Comparison of ENCODE assay signal across 19 mouse cellular contexts in the genomic region with DNA sequence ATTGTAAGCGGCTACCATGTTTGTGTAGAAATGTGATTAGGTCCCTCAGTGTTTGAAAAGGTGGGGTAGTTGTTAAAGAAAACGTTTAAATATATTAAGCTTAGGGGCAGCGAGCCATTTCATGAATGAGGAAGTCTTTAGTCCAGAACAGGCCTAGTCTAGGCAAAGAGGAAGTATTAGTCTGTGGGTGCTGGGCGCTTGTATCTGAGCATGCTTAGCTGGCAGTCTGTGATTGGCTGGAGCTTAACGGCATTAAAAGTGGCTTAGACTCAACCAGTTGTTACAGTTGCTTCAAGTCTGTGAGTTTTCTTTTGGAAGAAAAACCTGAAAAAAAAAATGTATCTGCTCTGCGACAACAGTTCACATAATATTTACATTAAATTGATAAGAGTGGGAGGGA.
DNase-seq lines count a peak whose midpoint lies in the region; ATAC-seq and TF ChIP-seq lines count a peak whose summit lies in the region.
"Had no signal": no experiment of that assay in that cellular context is flagged by ENCODE, and none has a peak within 500 bp of the region (broad histone marks: within the 10 kb centered on the region; RNA-seq: fewer than 3 reads in every experiment).

No protein-coding gene starts in this region.

- no peak overlapping the region for H3K4me2 ChIP-seq in heart, embryonic 11.5 days
- H3K4me2 ChIP-seq in liver, embryonic 11.5 days = no peak overlapping the region
- H3K4me2 ChIP-seq in intestine, embryonic 16.5 days (ENCODE audit: low read depth, low read length) = no peak overlapping the region
- H3K4me2 ChIP-seq: embryonic facial prominence, embryonic 13.5 days; hindbrain, embryonic 15.5 days; midbrain, embryonic 13.5 days had no signal

- intact Hi-C loops in left cerebral cortex, adult 2 months (cut with DNase I) = loop anchor here (5.0 kb wide), 1 partner anchor 593 kb away; no protein-coding TSS in a partner anchor

- 0 out of 2 replicates have a peak, but pooled peaks cover 8% of the 10 kb centered on the region for H3K4me1 ChIP-seq in heart, embryonic 11.5 days (ENCODE audit: control insufficient read depth, insufficient read depth, low read length)
- H3K4me1 ChIP-seq in liver, adult 2 months (ENCODE audit: control insufficient read depth, insufficient read depth, low read length) = no peaks in the 10 kb centered on the region
- H3K4me1 ChIP-seq in liver, embryonic 11.5 days (replicated peaks; ENCODE audit: control insufficient read depth, insufficient read depth, low read length) = no peaks in the 10 kb centered on the region
- H3K4me1 ChIP-seq in intestine, embryonic 16.5 days (ENCODE audit: control insufficient read depth, insufficient read depth, low read length) = no peaks in the 10 kb centered on the region
- H3K4me1 ChIP-seq: hindbrain, embryonic 15.5 days; midbrain, embryonic 13.5 days had no signal

- H3K27me3 ChIP-seq in heart, embryonic 11.5 days (ENCODE audit: control insufficient read depth, insufficient read depth, low read length) = no peaks in the 10 kb centered on the region
- no peaks in the 10 kb centered on the region for H3K27me3 ChIP-seq in liver, adult 2 months (ENCODE audit: control insufficient read depth, insufficient read depth, low read length)
- H3K27me3 ChIP-seq in liver, embryonic 11.5 days (replicated peaks; ENCODE audit: control insufficient read depth, insufficient read depth, low read length) = no peaks in the 10 kb centered on the region
- no peaks in the 10 kb centered on the region for H3K27me3 ChIP-seq in intestine, embryonic 16.5 days (replicated peaks; ENCODE audit: control insufficient read depth, insufficient read depth, low read length)
- H3K27me3 ChIP-seq: embryonic facial prominence, embryonic 13.5 days; hindbrain, embryonic 15.5 days; midbrain, embryonic 13.5 days had no signal

- no peak for TF ChIP-seq CTCF in liver, adult 2 months (IDR thresholded peaks at IDR 0.05; ENCODE audit: low read depth, low read length)
- TF ChIP-seq CTCF in left cerebral cortex, adult 2 months (IDR thresholded peaks at IDR 0.05) = no peak

- 81% methylated on average over 6 of the region's 6 CpGs for WGBS in heart, embryonic 11.5 days (ENCODE audit: insufficient replicate concordance)
- WGBS in liver, adult 2 months = 81% methylated on average over 6 of the region's 6 CpGs
- WGBS in liver, embryonic 11.5 days = 71% methylated on average over 6 of the region's 6 CpGs
- 75% methylated on average over 6 of the region's 6 CpGs for WGBS in intestine, embryonic 16.5 days

- TF ChIP-seq POLR2A in liver, adult 2 months (IDR thresholded peaks at IDR 0.05; ENCODE audit: extremely low read depth, insufficient read depth, low read length) = no peak

- DNase-seq in heart, adult 18-20 months = peak; percentile 2 to 22
- DNase-seq in liver, adult 2 months (ENCODE audit: extremely low read depth, low read depth, low spot score) = peak; percentile 6
- DNase-seq in liver, embryonic 11.5 days (ENCODE audit: low spot score) = no peak
- peak; percentile 46 for DNase-seq in MEL-GATA-1-ER (ENCODE audit: extremely low read depth, low read depth)
- DNase-seq in left cerebral cortex, adult 2 months (ENCODE audit: extremely low spot score in 1 of 2, low spot score in 2 of 2) = no peak
- DNase-seq: adrenal gland, postnatal 36 days; forebrain, postnatal 0 days; gastrocnemius, adult 2 months; heart, postnatal 14 days; liver, postnatal 0 days; thymus, adult 2 months had no signal

- H3K4me3 ChIP-seq in heart, embryonic 11.5 days (ENCODE audit: low read depth, low read length) = no peak overlapping the region
- H3K4me3 ChIP-seq in liver, adult 2 months (ENCODE audit: insufficient read depth, low read depth, low read length) = no peak overlapping the region
- H3K4me3 ChIP-seq in liver, embryonic 11.5 days (ENCODE audit: low read depth, low read length) = no peak overlapping the region
- no peak overlapping the region for H3K4me3 ChIP-seq in intestine, embryonic 16.5 days (ENCODE audit: low read length)
- no peak overlapping the region for H3K4me3 ChIP-seq in left cerebral cortex, adult 2 months
- H3K4me3 ChIP-seq: embryonic facial prominence, embryonic 13.5 days; gastrocnemius, adult 2 months; hindbrain, embryonic 15.5 days; layer of hippocampus, adult 2 months; midbrain, embryonic 13.5 days had no signal

- H3K9ac ChIP-seq in heart, embryonic 11.5 days (ENCODE audit: low read depth, low read length) = no peak overlapping the region
- H3K9ac ChIP-seq in liver, adult 2 months (ENCODE audit: low read depth, low read length) = no peak overlapping the region
- no peak overlapping the region for H3K9ac ChIP-seq in liver, embryonic 11.5 days (ENCODE audit: low read depth, low read length)
- no peak overlapping the region for H3K9ac ChIP-seq in intestine, embryonic 16.5 days (ENCODE audit: low read depth, low read length)
- H3K9ac ChIP-seq: embryonic facial prominence, embryonic 13.5 days; forebrain, postnatal 0 days; hindbrain, embryonic 15.5 days; liver, postnatal 0 days; midbrain, embryonic 13.5 days had no signal

- H3K27ac ChIP-seq in heart, embryonic 11.5 days (ENCODE audit: low read depth, low read length) = no peak overlapping the region
- no peak overlapping the region for H3K27ac ChIP-seq in liver, adult 2 months (replicated peaks; ENCODE audit: insufficient read depth, low read depth, low read length)
- no peak overlapping the region for H3K27ac ChIP-seq in liver, embryonic 11.5 days (ENCODE audit: low read depth, low read length)
- H3K27ac ChIP-seq in intestine, embryonic 16.5 days (ENCODE audit: low read length) = no peak overlapping the region
- no peak overlapping the region for H3K27ac ChIP-seq in left cerebral cortex, adult 2 months
- H3K27ac ChIP-seq: embryonic facial prominence, embryonic 13.5 days; gastrocnemius, adult 2 months; hindbrain, embryonic 15.5 days; layer of hippocampus, adult 2 months; macrophage; midbrain, embryonic 13.5 days had no signal

- H3K9me3 ChIP-seq in heart, embryonic 11.5 days (replicated peaks; ENCODE audit: control insufficient read depth, low read length) = 0 out of 2 replicates have a peak, but pooled peaks cover 2% of the 10 kb centered on the region
- 0 out of 2 replicates have a peak, but pooled peaks cover 4% of the 10 kb centered on the region for H3K9me3 ChIP-seq in liver, embryonic 11.5 days (ENCODE audit: control insufficient read depth, low read length)
- H3K9me3 ChIP-seq in intestine, embryonic 16.5 days (ENCODE audit: control insufficient read depth, low read length) = no peaks in the 10 kb centered on the region
- H3K9me3 ChIP-seq: embryonic facial prominence, embryonic 13.5 days; hindbrain, embryonic 15.5 days; midbrain, embryonic 13.5 days had no signal

- no peak for ATAC-seq in heart, embryonic 11.5 days (replicated peaks; ENCODE audit: insufficient number of reproducible peaks, low FRiP score, low TSS enrichment)
- no peak for ATAC-seq in liver, embryonic 11.5 days (replicated peaks; ENCODE audit: low FRiP score)
- peak; percentile 89 for ATAC-seq in megakaryocyte progenitor cell, adult 5-6 weeks (replicated peaks; ENCODE audit: poor library complexity)
- no peak for ATAC-seq in intestine, embryonic 16.5 days
- ATAC-seq: forebrain, postnatal 0 days; liver, postnatal 0 days; midbrain, embryonic 13.5 days had no signal

- H3K36me3 ChIP-seq in heart, embryonic 11.5 days (ENCODE audit: control insufficient read depth, insufficient read depth, low read length) = no peaks in the 10 kb centered on the region
- no peaks in the 10 kb centered on the region for H3K36me3 ChIP-seq in liver, adult 2 months (ENCODE audit: control insufficient read depth, insufficient read depth, low read length)
- no peaks in the 10 kb centered on the region for H3K36me3 ChIP-seq in liver, embryonic 11.5 days (ENCODE audit: control insufficient read depth, insufficient read depth, low read length)
- no peaks in the 10 kb centered on the region for H3K36me3 ChIP-seq in intestine, embryonic 16.5 days (ENCODE audit: control insufficient read depth, insufficient read depth, low read length)
- H3K36me3 ChIP-seq: embryonic facial prominence, embryonic 13.5 days; hindbrain, embryonic 15.5 days; midbrain, embryonic 13.5 days had no signal

- H3K79me2 ChIP-seq in liver, adult 2 months (ENCODE audit: control insufficient read depth, insufficient read depth, low read length) = no peaks in the 10 kb centered on the region

Comparison
In these comparisons a context has a peak if more than half of its experiments do, and no peak if none do; other contexts are left out.
1. DNase-seq: peak in heart, adult 18-20 months (2 of 2), liver, adult 2 months (single experiment) and MEL-GATA-1-ER (single experiment); none in liver, embryonic 11.5 days (single experiment) and left cerebral cortex, adult 2 months (0 of 2).